Mouse (Mus musculus) stomach, embryonic 15.5 days (tissue): Measurements from ENCODE around the gene Spint3. TPM values are rescaled to one million over a fixed set of nuclear protein-coding genes. Genes with fewer than 3 reads are reported as not detected.

Source experiments
- ATAC-seq: fragments of 200-750 bp; cut with Nextera tagmentation; 2 replicates; pipeline ENCODE4 v1.8.0; 2017; ENCODE audit warnings: low read depth, moderate number of reproducible peaks, moderate TSS enrichment; ENCODE audit not compliant: insufficient read depth, low FRiP score
- H3K27ac ChIP-seq: fragments of 300-500 bp; sonication (generic); 2 replicates; pipeline ENCODE4 v1.5.1; 2015; ENCODE audit warnings: mild to moderate bottlenecking, inconsistent platforms
- H3K27me3 ChIP-seq: fragments of 300-500 bp; sonication (generic); replicated peaks from 2 replicates; pipeline ENCODE4 v1.6.1; 2015; ENCODE audit warnings: inconsistent platforms
- H3K36me3 ChIP-seq: fragments of 300-500 bp; sonication (generic); 2 replicates; pipeline ENCODE4 v1.6.1; 2015; ENCODE audit warnings: inconsistent platforms
- H3K4me1 ChIP-seq: fragments of 300-500 bp; sonication (generic); 2 replicates; pipeline ENCODE4 v1.6.1; 2015; ENCODE audit warnings: inconsistent platforms
- H3K4me2 ChIP-seq: fragments of 300-500 bp; sonication (generic); 2 replicates; pipeline ENCODE4 v1.6.1; 2015; ENCODE audit warnings: mild to moderate bottlenecking, inconsistent platforms
- H3K4me3 ChIP-seq: fragments of 300-500 bp; sonication (generic); replicated peaks from 2 replicates; pipeline ENCODE4 v1.5.1; 2015; ENCODE audit warnings: inconsistent platforms
- H3K9ac ChIP-seq: fragments of 300-500 bp; sonication (generic); 2 replicates; pipeline ENCODE4 v1.6.1; 2015; ENCODE audit warnings: inconsistent platforms
- H3K9me3 ChIP-seq: fragments of 300-500 bp; sonication (generic); 2 replicates; pipeline ENCODE4 v1.6.1; 2016; ENCODE audit warnings: inconsistent platforms
- WGBS: fragments of 180-500 bp; shearing (Covaris S2); methylation state at CpG from one replicate; pipeline ENCODE4 v1.1.7; 2015; 5-methylcytosine and 5-hydroxymethylcytosine counted together
- polyA plus RNA-seq: library from polyadenylated mRNA; unstranded; fragments of >200 nt; fragmentation: Nextera tagmentation; extraction: Ambion mirVana; gene quantifications from 2 replicates; pipeline ENCODE4 v1.2.1, GENCODE M21; 2015

The Spint3 gene
- polyA plus RNA-seq, 1 experiment from 2014 or later, result not detected

DNA sequence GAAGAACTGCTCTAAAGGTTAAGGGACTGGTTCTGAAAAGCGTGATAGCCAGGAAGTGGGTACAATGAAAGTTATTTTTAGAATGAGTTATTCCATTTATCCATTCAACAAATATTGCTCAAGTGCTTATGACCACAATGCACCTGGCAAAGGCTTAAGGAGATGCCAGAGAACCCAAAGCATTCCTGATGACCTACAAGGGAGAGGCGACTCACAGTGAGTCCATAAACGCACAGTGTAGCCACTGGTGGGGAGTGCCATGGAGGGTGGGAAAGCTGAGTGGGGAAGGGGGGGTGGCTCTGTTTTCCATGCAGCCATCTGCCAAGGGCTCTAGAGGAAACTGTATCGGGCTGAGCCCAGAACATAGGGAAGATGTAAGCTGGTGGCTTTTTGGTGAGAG is 23.9 kb downstream of the Spint3 start:
- H3K4me3 ChIP-seq, result no peak overlapping the region
- WGBS, result 45% methylated on average over 4 of the region's 4 CpGs
- no peak overlapping the region for H3K9ac ChIP-seq
- ATAC-seq, result no peak
- no peaks in the 10 kb centered on the region for H3K27me3 ChIP-seq
- no peaks in the 10 kb centered on the region for H3K36me3 ChIP-seq
- H3K4me1 ChIP-seq, result 0 out of 2 replicates have a peak, but pooled peaks cover 6% of the 10 kb centered on the region
- no peak overlapping the region for H3K4me2 ChIP-seq
- no peaks in the 10 kb centered on the region for H3K9me3 ChIP-seq
- no peak overlapping the region for H3K27ac ChIP-seq

- Histone ChIP-seq H3K9ac (no peak overlapping the region), H3K36me3 (no peaks in the 10 kb centered on the region), H3K4me1 (peaks cover 26% of the 10 kb centered on the region), H3K4me3 (no peak overlapping the region), H3K4me2 (no peak overlapping the region), H3K9me3 (no peaks in the 10 kb centered on the region), H3K27me3 (no peaks in the 10 kb centered on the region), H3K27ac (no peak overlapping the region)
- peak; percentile 45; the same call in 1 of the 2 replicates for ATAC-seq
- WGBS, result 42% methylated on average over 5 of the region's 5 CpGs
Measured at GRCm38 (mm10) chr2:164544454-164545097, 28.7 kb downstream of the Spint3 start.

DNA sequence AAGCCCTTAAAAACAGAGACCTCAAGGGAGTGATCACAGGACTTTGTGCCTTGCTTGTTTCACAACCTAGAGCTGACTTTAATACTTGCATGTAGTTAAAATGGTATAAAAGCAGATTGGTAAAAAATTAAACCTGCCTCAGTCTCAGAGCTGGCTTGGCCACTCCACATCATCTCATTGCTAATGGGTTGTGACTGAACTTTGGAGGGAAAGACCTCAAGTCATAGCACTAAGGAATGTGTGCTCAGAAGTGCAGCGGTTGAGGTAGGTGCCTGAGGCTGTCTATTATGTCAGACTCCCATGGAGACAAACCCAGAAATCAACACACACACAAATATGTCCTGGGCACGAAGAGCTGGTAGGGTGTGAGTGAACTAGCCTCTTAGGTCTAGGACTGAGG is 29.5 kb downstream of the Spint3 start:
- no peaks in the 10 kb centered on the region for H3K9me3 ChIP-seq
- no peaks in the 10 kb centered on the region for H3K27me3 ChIP-seq
- no peak overlapping the region for H3K4me2 ChIP-seq
- H3K9ac ChIP-seq, result no peak overlapping the region; the same call in 1 of the 2 replicates
- H3K36me3 ChIP-seq, result no peaks in the 10 kb centered on the region
- 67% methylated on average over 2 of the region's 2 CpGs for WGBS
- H3K4me3 ChIP-seq, result no peak overlapping the region
- peaks cover 26% of the 10 kb centered on the region for H3K4me1 ChIP-seq
- H3K27ac ChIP-seq, result no peak overlapping the region; the same call in 1 of the 2 replicates
- ATAC-seq, result no peak

- no peaks in the 10 kb centered on the region for H3K9me3 ChIP-seq
- H3K27ac ChIP-seq, result 0 out of 2 replicates have a peak overlapping the region, but pooled peaks have one; percentile 31
- no peaks in the 10 kb centered on the region for H3K36me3 ChIP-seq
- whole genome bisulfite sequencing, result 75% methylated on average over 7 of the region's 7 CpGs
- no peak overlapping the region for H3K4me2 ChIP-seq
- no peaks in the 10 kb centered on the region for H3K27me3 ChIP-seq
- peaks cover 26% of the 10 kb centered on the region for H3K4me1 ChIP-seq
- ATAC-seq, result no peak
- H3K9ac ChIP-seq, result no peak overlapping the region
- no peak overlapping the region for H3K4me3 ChIP-seq
Measured at GRCm38 (mm10) chr2:164542598-164542997, 30.7 kb downstream of the Spint3 start.

GRCm38 (mm10) chr2:164542132-164542531 is 31.1 kb downstream of the Spint3 start:
- WGBS, result 49% methylated on average over 5 of the region's 5 CpGs
- H3K4me1 ChIP-seq, result peaks cover 26% of the 10 kb centered on the region

DNA sequence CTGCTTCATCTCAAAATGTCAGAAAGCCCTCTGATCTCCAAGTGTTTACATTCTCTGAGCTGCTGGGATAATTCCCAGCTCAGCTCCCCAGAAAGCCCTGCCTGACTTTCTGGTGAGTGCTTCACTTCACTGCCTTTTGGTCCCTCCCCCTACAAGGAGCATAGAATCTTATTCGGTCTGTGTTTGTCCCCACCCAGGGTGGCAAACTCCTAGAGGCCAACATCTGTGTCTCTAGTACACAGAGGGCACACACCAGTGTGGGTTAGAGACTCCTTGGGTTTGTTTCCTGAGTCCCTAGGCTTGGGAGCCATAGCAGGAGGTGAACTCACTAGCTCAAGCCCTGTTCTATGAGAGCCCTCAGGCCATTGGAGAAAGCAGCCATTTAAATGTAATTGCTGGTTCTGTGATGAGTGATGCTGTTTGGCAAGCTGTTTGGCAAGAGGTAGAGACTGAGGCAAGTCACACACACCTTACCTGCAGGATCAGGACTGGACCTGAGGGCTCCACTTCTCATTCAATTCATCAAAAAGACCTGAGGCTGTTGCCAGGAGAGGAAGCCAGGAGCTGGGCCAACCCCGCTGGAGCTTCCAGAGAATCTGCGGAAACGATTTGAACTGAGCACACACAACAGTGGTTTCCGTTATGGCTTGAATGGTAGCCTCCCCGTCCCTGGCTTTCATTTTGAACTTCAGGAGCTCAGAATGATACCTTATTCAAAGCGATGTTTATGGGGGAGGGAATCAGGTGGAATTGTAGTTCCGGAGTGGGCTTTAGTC is 32.4 kb downstream of the Spint3 start:
- H3K4me2 ChIP-seq, result peak overlapping the region; percentile 8; the same call in 1 of the 2 replicates
- 27% methylated on average over 8 of the region's 8 CpGs for WGBS
- no peak overlapping the region for H3K4me3 ChIP-seq
- ATAC-seq, result peak; percentile 37; the same call in 1 of the 2 replicates
- H3K9ac ChIP-seq, result no peak overlapping the region
- no peaks in the 10 kb centered on the region for H3K9me3 ChIP-seq
- no peaks in the 10 kb centered on the region for H3K36me3 ChIP-seq
- H3K27ac ChIP-seq, result peak overlapping the region; percentile 86
- H3K27me3 ChIP-seq, result no peaks in the 10 kb centered on the region
- H3K4me1 ChIP-seq, result peaks cover 26% of the 10 kb centered on the region

More at GRCm38 (mm10) chr2:164542132-164542531, 31.1 kb downstream of the Spint3 start:
- H3K27me3 ChIP-seq, result no peaks in the 10 kb centered on the region
- H3K36me3 ChIP-seq, result no peaks in the 10 kb centered on the region
- H3K4me2 ChIP-seq, result no peak overlapping the region
- no peak overlapping the region for H3K9ac ChIP-seq
- ATAC-seq, result no peak
- no peaks in the 10 kb centered on the region for H3K9me3 ChIP-seq
- no peak overlapping the region for H3K4me3 ChIP-seq
- H3K27ac ChIP-seq, result peak overlapping the region; percentile 86; the same call in 1 of the 2 replicates

DNA sequence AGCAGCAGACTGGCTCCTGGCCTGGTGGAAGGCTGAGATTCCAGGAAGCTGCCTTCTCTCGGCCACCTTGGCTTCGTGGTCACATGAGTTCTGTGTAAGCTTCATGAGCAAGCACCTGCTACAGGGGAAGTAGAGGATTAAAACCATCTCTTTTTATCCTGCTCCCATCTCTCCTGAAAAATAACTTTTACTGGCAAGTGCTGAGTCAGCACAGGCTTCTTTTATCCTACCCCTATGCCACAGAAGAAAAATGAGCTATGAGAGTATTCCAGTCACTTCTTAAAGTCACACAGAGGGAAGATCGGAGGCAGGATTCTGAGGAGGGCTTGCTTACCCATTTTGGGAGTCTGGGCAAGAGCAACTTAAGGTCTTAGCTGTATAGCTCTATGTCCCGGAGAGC is 36.3 kb downstream of the Spint3 start:
- no peak for ATAC-seq
- Histone ChIP-seq H3K27me3 (no peaks in the 10 kb centered on the region), H3K4me2 (no peak overlapping the region), H3K4me1 (peaks cover 14% of the 10 kb centered on the region), H3K27ac (no peak overlapping the region), H3K4me3 (no peak overlapping the region), H3K36me3 (no peaks in the 10 kb centered on the region), H3K9ac (no peak overlapping the region), H3K9me3 (no peaks in the 10 kb centered on the region)
- 67% methylated on average over 4 of the region's 4 CpGs for WGBS

GRCm38 (mm10) chr2:164534315-164534714 is 38.9 kb downstream of the Spint3 start:
- 78% methylated on average over 10 of the region's 10 CpGs for WGBS
- Histone ChIP-seq H3K9me3 (no peaks in the 10 kb centered on the region), H3K4me3 (no peak overlapping the region), H3K4me2 (no peak overlapping the region), H3K27me3 (no peaks in the 10 kb centered on the region), H3K36me3 (no peaks in the 10 kb centered on the region), H3K27ac (no peak overlapping the region), H3K9ac (no peak overlapping the region), H3K4me1 (no peaks in the 10 kb centered on the region)
- ATAC-seq, result no peak

GRCm38 (mm10) chr2:164531169-164531568 is 42.1 kb downstream of the Spint3 start:
- Histone ChIP-seq H3K4me3 (no peak overlapping the region), H3K27ac (no peak overlapping the region), H3K36me3 (no peaks in the 10 kb centered on the region), H3K9me3 (no peaks in the 10 kb centered on the region), H3K27me3 (no peaks in the 10 kb centered on the region), H3K4me1 (no peaks in the 10 kb centered on the region), H3K4me2 (no peak overlapping the region), H3K9ac (no peak overlapping the region)
- 6% methylated on average over 3 of the region's 3 CpGs for WGBS
- no peak; the same call in 1 of the 2 replicates for ATAC-seq

DNA sequence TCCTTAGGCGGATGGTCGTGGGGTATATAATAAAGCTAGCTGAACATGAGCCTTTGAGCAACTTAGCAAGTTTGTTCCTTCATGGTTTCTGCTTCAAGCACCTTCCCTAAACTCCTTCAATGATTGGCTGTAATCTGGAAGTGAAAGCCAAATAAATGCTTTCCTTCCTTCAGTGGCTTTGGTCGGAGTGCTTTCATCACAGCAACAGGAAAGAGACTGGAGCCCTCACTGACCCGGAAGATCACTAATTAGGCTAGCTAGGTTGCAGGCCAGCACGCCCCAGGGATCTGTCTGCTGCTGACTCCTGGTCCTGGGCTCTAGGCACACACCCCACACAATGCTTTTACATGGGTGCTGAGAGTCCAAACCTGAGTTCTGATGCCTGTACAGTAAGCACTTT is 44.7 kb downstream of the Spint3 start:
- no peaks in the 10 kb centered on the region for H3K9me3 ChIP-seq
- no peaks in the 10 kb centered on the region for H3K27me3 ChIP-seq
- H3K4me2 ChIP-seq, result no peak overlapping the region
- 66% methylated on average over 5 of the region's 5 CpGs for WGBS
- H3K27ac ChIP-seq, result no peak overlapping the region
- ATAC-seq, result no peak
- H3K4me3 ChIP-seq, result no peak overlapping the region
- no peaks in the 10 kb centered on the region for H3K4me1 ChIP-seq
- no peaks in the 10 kb centered on the region for H3K36me3 ChIP-seq
- H3K9ac ChIP-seq, result no peak overlapping the region

DNA sequence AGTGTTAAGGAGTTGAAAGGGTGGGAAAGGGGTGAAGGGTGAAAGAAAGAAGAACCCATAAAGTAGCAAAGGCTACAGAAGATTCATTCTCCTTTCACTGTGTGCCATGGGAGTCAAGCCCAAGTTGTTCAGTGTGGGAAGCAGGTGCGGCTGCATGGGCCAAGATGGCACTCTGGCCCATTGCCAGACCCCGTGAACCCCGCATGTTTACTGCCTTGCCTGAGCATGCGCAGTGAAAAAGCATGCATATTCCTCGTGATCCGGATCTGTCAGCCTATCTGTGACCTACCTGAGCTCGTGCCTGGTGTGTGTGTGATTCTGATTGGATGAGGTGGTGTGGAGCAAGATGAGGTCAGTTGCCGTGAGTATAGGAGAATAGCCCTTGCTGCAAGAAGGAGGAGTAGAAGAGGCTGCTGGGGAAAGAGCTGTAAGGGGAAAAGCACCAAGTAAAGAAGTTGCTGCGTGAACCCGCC is 49.9 kb downstream of the Spint3 start:
- 76% methylated on average over 10 of the region's 10 CpGs for WGBS
- Histone ChIP-seq H3K9ac (no peak overlapping the region), H3K27ac (no peak overlapping the region), H3K4me2 (no peak overlapping the region), H3K27me3 (no peaks in the 10 kb centered on the region), H3K36me3 (no peaks in the 10 kb centered on the region), H3K9me3 (no peaks in the 10 kb centered on the region), H3K4me1 (peaks cover 8% of the 10 kb centered on the region; the same call in 1 of the 2 replicates), H3K4me3 (no peak overlapping the region)
- ATAC-seq, result no peak

DNA sequence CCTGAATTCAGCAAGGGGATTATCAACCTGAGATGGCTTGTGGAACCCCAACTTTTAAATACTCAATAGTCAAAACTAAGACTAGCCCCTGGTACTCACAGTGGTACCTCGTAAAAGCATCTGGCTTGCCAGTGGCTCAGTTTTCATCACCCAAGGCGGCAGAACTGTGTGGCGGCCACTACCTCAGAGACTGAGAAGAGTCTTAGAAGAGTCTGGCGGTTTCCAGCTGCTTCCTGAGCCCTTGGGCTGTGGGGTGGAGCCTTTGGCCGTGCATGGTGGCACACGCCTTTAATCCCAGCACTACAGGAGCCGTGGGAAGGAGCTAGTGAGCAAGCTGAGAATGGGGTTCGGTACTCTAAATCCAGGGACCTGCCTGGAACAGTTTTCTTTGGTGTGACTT is 51.0 kb downstream of the Spint3 start:
- ATAC-seq, result no peak
- Histone ChIP-seq H3K9ac (no peak overlapping the region), H3K4me3 (no peak overlapping the region), H3K9me3 (no peaks in the 10 kb centered on the region), H3K36me3 (no peaks in the 10 kb centered on the region), H3K4me2 (peak overlapping the region; percentile 17; the same call in 1 of the 2 replicates), H3K4me1 (peaks cover 8% of the 10 kb centered on the region; the same call in 1 of the 2 replicates), H3K27ac (peak overlapping the region; percentile 21; the same call in 1 of the 2 replicates), H3K27me3 (no peaks in the 10 kb centered on the region)
- whole genome bisulfite sequencing, result 33% methylated on average over 8 of the region's 8 CpGs
